Comparison of ENCODE assay signal across 8 mouse cellular contexts in the genomic region with DNA sequence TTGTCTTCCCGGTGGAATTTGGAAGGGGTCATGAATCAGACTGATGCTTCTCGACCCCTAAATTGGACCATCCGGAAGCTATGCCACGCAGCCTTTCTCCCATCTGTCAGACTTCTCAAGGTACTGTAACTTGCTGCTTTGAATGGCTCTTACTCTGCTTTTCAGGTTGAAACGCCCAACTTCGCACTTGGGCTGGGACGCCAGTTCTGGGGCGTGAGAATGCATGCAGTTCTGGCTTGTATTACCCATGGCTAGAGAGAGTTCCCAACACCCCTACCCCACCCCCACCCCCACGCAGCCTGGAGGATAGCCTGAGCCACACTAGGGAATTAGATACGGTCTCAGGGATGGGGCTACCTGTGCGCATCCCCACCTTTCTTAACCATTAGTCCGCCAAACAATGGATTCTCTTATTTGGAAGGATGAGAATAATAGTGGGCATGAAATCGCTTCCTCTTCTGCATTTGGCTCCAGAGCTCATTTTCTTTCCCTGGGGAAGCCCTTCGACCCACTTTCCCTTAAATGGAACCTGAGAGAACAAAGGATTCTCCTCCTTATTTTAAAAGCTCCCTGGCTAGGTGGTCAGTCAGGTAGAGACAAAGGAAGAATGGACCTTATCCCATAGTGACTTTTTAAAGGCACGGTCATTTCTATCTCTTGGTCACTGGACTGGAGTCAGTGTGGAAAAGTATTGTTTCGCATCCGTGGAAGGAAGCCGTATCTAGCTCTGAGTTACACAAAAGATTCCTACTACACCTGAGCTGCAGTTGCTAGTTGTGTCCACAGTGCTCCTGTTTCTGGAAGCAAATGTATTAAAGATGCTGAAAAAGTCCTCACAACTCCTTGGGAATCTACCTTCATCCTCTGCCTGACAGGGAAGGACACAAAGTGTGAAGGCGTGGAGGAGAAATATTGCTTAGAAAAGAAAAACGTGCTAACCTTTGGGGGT.
DNase-seq lines count a peak whose midpoint lies in the region; ATAC-seq and TF ChIP-seq lines count a peak whose summit lies in the region.
"Had no signal": no experiment of that assay in that cellular context is flagged by ENCODE, and none has a peak within 500 bp of the region (broad histone marks: within the 10 kb centered on the region; RNA-seq: fewer than 3 reads in every experiment).

No protein-coding gene starts in this region.

- WGBS in lung, embryonic 14.5 days, result 33% methylated on average over 20 of the region's 20 CpGs
- WGBS in forebrain, embryonic 12.5 days, result 25% methylated on average over 20 of the region's 20 CpGs
- 34% methylated on average over 20 of the region's 20 CpGs for WGBS in intestine, embryonic 16.5 days
- WGBS in stomach, embryonic 14.5 days, result 30% methylated on average over 20 of the region's 20 CpGs

- no peaks in the 10 kb centered on the region for H3K27me3 ChIP-seq in lung, embryonic 14.5 days (ENCODE audit: insufficient read depth, low read length)
- peaks cover 11% of the 10 kb centered on the region; the same call in 1 of the 2 replicates for H3K27me3 ChIP-seq in forebrain, embryonic 12.5 days
- H3K27me3 ChIP-seq in intestine, embryonic 16.5 days (replicated peaks; ENCODE audit: control insufficient read depth, insufficient read depth, low read length), result no peaks in the 10 kb centered on the region
- no peaks in the 10 kb centered on the region for H3K27me3 ChIP-seq in stomach, embryonic 14.5 days (ENCODE audit: control insufficient read depth, insufficient read depth, low read length)

- H3K9ac ChIP-seq in lung, embryonic 14.5 days, result peak overlapping the region; percentile 22; the same call in 1 of the 2 replicates
- H3K9ac ChIP-seq in forebrain, embryonic 12.5 days, result peak overlapping the region; percentile 47
- H3K9ac ChIP-seq in intestine, embryonic 16.5 days (ENCODE audit: low read depth, low read length), result peak overlapping the region; percentile 33; the same call in 1 of the 2 replicates
- H3K9ac ChIP-seq in stomach, embryonic 14.5 days (replicated peaks; ENCODE audit: low read depth, low read length), result no peak overlapping the region
- H3K9ac ChIP-seq: liver, postnatal 0 days had no signal

- peak; percentile 61; the same call in 1 of the 2 replicates for ATAC-seq in lung, embryonic 14.5 days (ENCODE audit: insufficient read depth)
- peak; percentile 43; the same call in 1 of the 2 replicates for ATAC-seq in forebrain, embryonic 12.5 days (ENCODE audit: low FRiP score)
- ATAC-seq in intestine, embryonic 16.5 days, result no peak
- ATAC-seq in stomach, embryonic 14.5 days (ENCODE audit: insufficient number of reproducible peaks, insufficient read depth, low FRiP score, low read depth), result no peak
- ATAC-seq in CD4-positive, CD25-positive, alpha-beta regulatory T cell, adult 4 months, result no peak
- ATAC-seq: liver, postnatal 0 days had no signal

- no peaks in the 10 kb centered on the region for H3K9me3 ChIP-seq in lung, embryonic 14.5 days (ENCODE audit: low read depth, low read length)
- H3K9me3 ChIP-seq in forebrain, embryonic 12.5 days, result no peaks in the 10 kb centered on the region
- no peaks in the 10 kb centered on the region for H3K9me3 ChIP-seq in intestine, embryonic 16.5 days (ENCODE audit: control insufficient read depth, low read length)
- no peaks in the 10 kb centered on the region for H3K9me3 ChIP-seq in stomach, embryonic 14.5 days (ENCODE audit: control insufficient read depth, low read depth, low read length)

- TF ChIP-seq CTCF in lung, embryonic 14.5 days (IDR thresholded peaks at IDR 0.05; ENCODE audit: low read depth), result no peak

- no peak overlapping the region for H3K27ac ChIP-seq in lung, embryonic 14.5 days (ENCODE audit: low read depth)
- no peak overlapping the region for H3K27ac ChIP-seq in forebrain, embryonic 12.5 days
- H3K27ac ChIP-seq in intestine, embryonic 16.5 days (ENCODE audit: low read length), result no peak overlapping the region
- no peak overlapping the region for H3K27ac ChIP-seq in stomach, embryonic 14.5 days (ENCODE audit: low read length)

- peak overlapping the region; percentile 34 for H3K4me3 ChIP-seq in lung, embryonic 14.5 days (ENCODE audit: low read depth, low read length)
- H3K4me3 ChIP-seq in forebrain, embryonic 12.5 days (replicated peaks), result peak overlapping the region; percentile 42
- peak overlapping the region; percentile 23 for H3K4me3 ChIP-seq in intestine, embryonic 16.5 days (ENCODE audit: low read length)
- peak overlapping the region; percentile 18; the same call in 1 of the 2 replicates for H3K4me3 ChIP-seq in stomach, embryonic 14.5 days (ENCODE audit: low read depth, low read length)

- DNase-seq in lung, embryonic 14.5 days, result peak; percentile 5
- no peak for DNase-seq in lung, postnatal 36 days
- DNase-seq in urinary bladder, postnatal 4 days (ENCODE audit: low spot score in 2 of 2), result no peak
- DNase-seq: liver, postnatal 0 days had no signal

- peak overlapping the region; percentile 73 for H3K4me2 ChIP-seq in lung, embryonic 14.5 days
- H3K4me2 ChIP-seq in forebrain, embryonic 12.5 days, result peak overlapping the region; percentile 76
- H3K4me2 ChIP-seq in intestine, embryonic 16.5 days (ENCODE audit: low read depth, low read length), result peak overlapping the region; percentile 52
- H3K4me2 ChIP-seq in stomach, embryonic 14.5 days (replicated peaks; ENCODE audit: low read depth, low read length), result peak overlapping the region; percentile 53

- H3K4me1 ChIP-seq in lung, embryonic 14.5 days (ENCODE audit: insufficient read depth), result 0 out of 2 replicates have a peak, but pooled peaks cover 5% of the 10 kb centered on the region
- H3K4me1 ChIP-seq in forebrain, embryonic 12.5 days, result peaks cover 16% of the 10 kb centered on the region
- peaks cover 3% of the 10 kb centered on the region; the same call in 1 of the 2 replicates for H3K4me1 ChIP-seq in intestine, embryonic 16.5 days (ENCODE audit: control insufficient read depth, insufficient read depth, low read length)
- no peaks in the 10 kb centered on the region for H3K4me1 ChIP-seq in stomach, embryonic 14.5 days (ENCODE audit: control insufficient read depth, insufficient read depth, low read length)

- no peaks in the 10 kb centered on the region for H3K36me3 ChIP-seq in lung, embryonic 14.5 days (ENCODE audit: insufficient read depth)
- no peaks in the 10 kb centered on the region for H3K36me3 ChIP-seq in forebrain, embryonic 12.5 days (replicated peaks)
- H3K36me3 ChIP-seq in intestine, embryonic 16.5 days (ENCODE audit: control insufficient read depth, insufficient read depth, low read length), result no peaks in the 10 kb centered on the region
- no peaks in the 10 kb centered on the region for H3K36me3 ChIP-seq in stomach, embryonic 14.5 days (ENCODE audit: control insufficient read depth, insufficient read depth, low read length)

Comparison
In these comparisons a context has a peak if more than half of its experiments do, and no peak if none do; other contexts are left out.
1. ATAC-seq: peak in lung, embryonic 14.5 days (single experiment) and forebrain, embryonic 12.5 days (single experiment); none in intestine, embryonic 16.5 days (single experiment), stomach, embryonic 14.5 days (single experiment) and CD4-positive, CD25-positive, alpha-beta regulatory T cell, adult 4 months (single experiment).
2. Peak in every context shown above with its lines, with median percentiles within 50 percentile points of each other: H3K4me2 ChIP-seq and H3K4me3 ChIP-seq.